Mouse (Mus musculus): Measurements from ENCODE around the gene H2afx. TPM values are rescaled to one million over a fixed set of nuclear protein-coding genes. Genes with fewer than 3 reads are reported as not detected.

The H2afx gene
- polyA plus RNA-seq, 1 experiment from 2014 or later = 252 TPM

GRCm38 (mm10) chr9:44307248-44307647, 27.2 kb upstream of the H2afx start:
- H3K9ac ChIP-seq = no peak overlapping the region
- H3K36me3 ChIP-seq = peaks cover 17% of the 10 kb centered on the region
- H3K27me3 ChIP-seq = no peaks in the 10 kb centered on the region
- H3K9me3 ChIP-seq = no peaks in the 10 kb centered on the region
- H3K4me3 ChIP-seq = no peak overlapping the region
- ATAC-seq (ENCODE audit: insufficient number of reproducible peaks, low FRiP score, low TSS enrichment, low read depth) = no peak
- no peak overlapping the region for H3K27ac ChIP-seq
- WGBS = 68% methylated on average over 2 of the region's 2 CpGs
- H3K4me2 ChIP-seq = no peak overlapping the region
- peaks cover 22% of the 10 kb centered on the region for H3K4me1 ChIP-seq

- Histone ChIP-seq H3K27ac (no peak overlapping the region), H3K4me2 (no peak overlapping the region), H3K36me3 (peaks cover 31% of the 10 kb centered on the region), H3K9me3 (no peaks in the 10 kb centered on the region), H3K4me3 (no peak overlapping the region), H3K27me3 (no peaks in the 10 kb centered on the region), H3K4me1 (peaks cover 9% of the 10 kb centered on the region), H3K9ac (no peak overlapping the region)
- no peak for ATAC-seq (ENCODE audit: insufficient number of reproducible peaks, low FRiP score, low TSS enrichment, low read depth)
- WGBS = 64% methylated on average over 3 of the region's 3 CpGs
Observed at GRCm38 (mm10) chr9:44309756-44310155, 24.7 kb upstream of the H2afx start.

- no peak overlapping the region for H3K4me3 ChIP-seq
- no peak for ATAC-seq (ENCODE audit: insufficient number of reproducible peaks, low FRiP score, low TSS enrichment, low read depth)
- 0 out of 2 replicates have a peak overlapping the region, but pooled peaks have one; percentile 11 for H3K4me2 ChIP-seq
Observed at GRCm38 (mm10) chr9:44310750-44311135, 23.8 kb upstream of the H2afx start.

GRCm38 (mm10) chr9:44311136-44312134, 23.1 kb upstream of the H2afx start:
- Histone ChIP-seq H3K4me2 (0 out of 2 replicates have a peak overlapping the region, but pooled peaks have one; percentile 11), H3K4me3 (no peak overlapping the region), H3K9ac (no peak overlapping the region), H3K27ac (peak overlapping the region; percentile 33), H3K4me1 (peaks cover 7% of the 10 kb centered on the region; the same call in 1 of the 2 replicates), H3K27me3 (no peaks in the 10 kb centered on the region), H3K36me3 (peaks cover 48% of the 10 kb centered on the region), H3K9me3 (no peaks in the 10 kb centered on the region)
- no peak for ATAC-seq (ENCODE audit: insufficient number of reproducible peaks, low FRiP score, low TSS enrichment, low read depth)
- WGBS = 17% methylated on average over 27 of the region's 27 CpGs

More at GRCm38 (mm10) chr9:44310750-44311135, 23.8 kb upstream of the H2afx start:
- WGBS = 38% methylated on average over 10 of the region's 10 CpGs
- no peak overlapping the region for H3K27ac ChIP-seq
- no peak overlapping the region for H3K9ac ChIP-seq
- H3K4me1 ChIP-seq = peaks cover 7% of the 10 kb centered on the region; the same call in 1 of the 2 replicates
- no peaks in the 10 kb centered on the region for H3K9me3 ChIP-seq
- peaks cover 41% of the 10 kb centered on the region for H3K36me3 ChIP-seq
- no peaks in the 10 kb centered on the region for H3K27me3 ChIP-seq

GRCm38 (mm10) chr9:44313476-44314256, 20.8 kb upstream of the H2afx start:
- H3K27me3 ChIP-seq = no peaks in the 10 kb centered on the region
- H3K9me3 ChIP-seq = no peaks in the 10 kb centered on the region
- H3K4me2 ChIP-seq = no peak overlapping the region
- peaks cover 55% of the 10 kb centered on the region for H3K36me3 ChIP-seq
- no peak for ATAC-seq (ENCODE audit: insufficient number of reproducible peaks, low FRiP score, low TSS enrichment, low read depth)
- no peak overlapping the region for H3K4me3 ChIP-seq
- peaks cover 15% of the 10 kb centered on the region for H3K4me1 ChIP-seq
- no peak overlapping the region for H3K27ac ChIP-seq
- 84% methylated on average over 19 of the region's 19 CpGs for WGBS
- H3K9ac ChIP-seq = no peak overlapping the region

GRCm38 (mm10) chr9:44314257-44314547, 20.3 kb upstream of the H2afx start:
- ATAC-seq (ENCODE audit: insufficient number of reproducible peaks, low FRiP score, low TSS enrichment, low read depth) = no peak
- Histone ChIP-seq H3K27ac (no peak overlapping the region), H3K4me2 (no peak overlapping the region), H3K4me3 (no peak overlapping the region), H3K9ac (no peak overlapping the region), H3K27me3 (no peaks in the 10 kb centered on the region), H3K36me3 (peaks cover 55% of the 10 kb centered on the region), H3K4me1 (peaks cover 21% of the 10 kb centered on the region), H3K9me3 (no peaks in the 10 kb centered on the region)
- 80% methylated on average over 4 of the region's 4 CpGs for WGBS

- WGBS = 92% methylated on average over 18 of the region's 18 CpGs
- no peak for ATAC-seq (ENCODE audit: insufficient number of reproducible peaks, low FRiP score, low TSS enrichment, low read depth)
- peaks cover 55% of the 10 kb centered on the region for H3K36me3 ChIP-seq
Observed at GRCm38 (mm10) chr9:44314910-44315309, 19.6 kb upstream of the H2afx start.

GRCm38 (mm10) chr9:44317452-44317851, 17.0 kb upstream of the H2afx start:
- H3K9me3 ChIP-seq = no peaks in the 10 kb centered on the region
- H3K9ac ChIP-seq = no peak overlapping the region
- no peak for ATAC-seq (ENCODE audit: insufficient number of reproducible peaks, low FRiP score, low TSS enrichment, low read depth)
- no peaks in the 10 kb centered on the region for H3K27me3 ChIP-seq
- no peak overlapping the region for H3K4me2 ChIP-seq
- peaks cover 24% of the 10 kb centered on the region for H3K4me1 ChIP-seq
- H3K27ac ChIP-seq = no peak overlapping the region
- no peak overlapping the region for H3K4me3 ChIP-seq
- 69% methylated on average over 4 of the region's 4 CpGs for WGBS
- peaks cover 47% of the 10 kb centered on the region for H3K36me3 ChIP-seq

More at GRCm38 (mm10) chr9:44314910-44315309, 19.6 kb upstream of the H2afx start:
- no peak overlapping the region for H3K27ac ChIP-seq
- H3K9ac ChIP-seq = no peak overlapping the region
- no peaks in the 10 kb centered on the region for H3K9me3 ChIP-seq
- H3K4me3 ChIP-seq = no peak overlapping the region
- H3K27me3 ChIP-seq = no peaks in the 10 kb centered on the region
- H3K4me2 ChIP-seq = no peak overlapping the region
- H3K4me1 ChIP-seq = peaks cover 24% of the 10 kb centered on the region

GRCm38 (mm10) chr9:44318076-44318825, 16.2 kb upstream of the H2afx start:
- Histone ChIP-seq H3K27me3 (no peaks in the 10 kb centered on the region), H3K36me3 (peaks cover 39% of the 10 kb centered on the region), H3K27ac (no peak overlapping the region), H3K9ac (no peak overlapping the region), H3K4me3 (peak overlapping the region; percentile 92), H3K4me1 (peaks cover 24% of the 10 kb centered on the region), H3K9me3 (no peaks in the 10 kb centered on the region), H3K4me2 (peak overlapping the region; percentile 94)
- ATAC-seq (ENCODE audit: insufficient number of reproducible peaks, low FRiP score, low TSS enrichment, low read depth) = no peak
- 73% methylated on average over 5 of the region's 5 CpGs for WGBS

GRCm38 (mm10) chr9:44318826-44319095, 15.7 kb upstream of the H2afx start:
- H3K27me3 ChIP-seq = no peaks in the 10 kb centered on the region
- peaks cover 24% of the 10 kb centered on the region for H3K4me1 ChIP-seq
- no peak for ATAC-seq (ENCODE audit: insufficient number of reproducible peaks, low FRiP score, low TSS enrichment, low read depth)
- peak overlapping the region; percentile 94 for H3K4me2 ChIP-seq
- no peaks in the 10 kb centered on the region for H3K9me3 ChIP-seq
- H3K9ac ChIP-seq = no peak overlapping the region
- peaks cover 34% of the 10 kb centered on the region for H3K36me3 ChIP-seq
- 21% methylated on average over 3 of the region's 3 CpGs for WGBS
- H3K4me3 ChIP-seq = peak overlapping the region; percentile 92
- no peak overlapping the region for H3K27ac ChIP-seq

GRCm38 (mm10) chr9:44319105-44319886, 15.2 kb upstream of the H2afx start:
- H3K9me3 ChIP-seq = no peaks in the 10 kb centered on the region
- H3K27ac ChIP-seq = peak overlapping the region; percentile 73
- no peaks in the 10 kb centered on the region for H3K27me3 ChIP-seq
- no peak for ATAC-seq (ENCODE audit: insufficient number of reproducible peaks, low FRiP score, low TSS enrichment, low read depth)
- peak overlapping the region; percentile 92 for H3K4me3 ChIP-seq
- peaks cover 29% of the 10 kb centered on the region for H3K36me3 ChIP-seq
- 2% methylated on average over 37 of the region's 37 CpGs for WGBS
- peak overlapping the region; percentile 94 for H3K4me2 ChIP-seq
- H3K4me1 ChIP-seq = peaks cover 24% of the 10 kb centered on the region
- H3K9ac ChIP-seq = peak overlapping the region; percentile 82
